Mouse (Mus musculus) midbrain, postnatal 0 days (tissue): ENCODE results near the gene Umps. TPM values are rescaled to one million over a fixed set of nuclear protein-coding genes. Genes with fewer than 3 reads are reported as not detected.

Experiments used
- ATAC-seq: fragments of 200-750 bp; cut with Nextera tagmentation; 2 replicates; pipeline ENCODE4 v1.8.0; 2017; ENCODE audit warnings: moderate number of reproducible peaks, mild to moderate bottlenecking, moderate TSS enrichment, moderate library complexity; ENCODE audit not compliant: low FRiP score
- DNase-seq: peaks from one replicate; pipeline ENCODE4 v3.0.0-alpha.2; 2015; ENCODE audit warnings: low spot score
- H3K27ac ChIP-seq: fragments of 300-500 bp; sonication (generic); 2 replicates; pipeline ENCODE4 v1.5.1; 2014; ENCODE audit warnings: low read depth, mild to moderate bottlenecking, low read length, mixed read lengths
- H3K27me3 ChIP-seq: fragments of 300-500 bp; sonication (generic); 2 replicates; pipeline ENCODE4 v1.6.1; 2014; ENCODE audit warnings: low read length, control low read depth, mixed read lengths; ENCODE audit not compliant: insufficient read depth
- H3K36me3 ChIP-seq: fragments of 300-500 bp; sonication (generic); 2 replicates; pipeline ENCODE4 v1.6.1; 2014; ENCODE audit warnings: low read length, control low read depth, mixed read lengths; ENCODE audit not compliant: insufficient read depth
- H3K4me1 ChIP-seq: fragments of 300-500 bp; sonication (generic); 2 replicates; pipeline ENCODE4 v1.6.1; 2014; ENCODE audit warnings: mild to moderate bottlenecking, control low read depth, antibody characterized with exemption, low read length, mixed read lengths; ENCODE audit not compliant: insufficient read depth
- H3K4me2 ChIP-seq: fragments of 300-500 bp; sonication (generic); 2 replicates; pipeline ENCODE4 v1.6.1; 2014; ENCODE audit warnings: low read depth, mild to moderate bottlenecking, low read length, mixed read lengths; ENCODE audit not compliant: poor library complexity, severe bottlenecking
- H3K4me3 ChIP-seq: fragments of 300-500 bp; sonication (generic); 2 replicates; pipeline ENCODE4 v1.5.1; 2014; ENCODE audit warnings: low read depth, mild to moderate bottlenecking, low read length, moderate library complexity
- H3K9ac ChIP-seq: fragments of 300-500 bp; sonication (generic); replicated peaks from 2 replicates; pipeline ENCODE4 v1.6.1; 2014; ENCODE audit warnings: mild to moderate bottlenecking, low read length, moderate library complexity, mixed read lengths; ENCODE audit not compliant: poor library complexity, severe bottlenecking
- H3K9me3 ChIP-seq: fragments of 300-500 bp; sonication (generic); 2 replicates; pipeline ENCODE4 v1.6.1; 2016; ENCODE audit warnings: low read length, control low read depth
- CTCF ChIP-seq: IDR thresholded peaks from 2 replicates; pipeline ENCODE4 v1.5.1; 2016; ENCODE audit warnings: antibody characterized with exemption, mild to moderate bottlenecking
- WGBS: fragments of 180-500 bp; shearing (Covaris S2); extraction: QIAGEN DNeasy Blood & Tissue Kit; methylation state at CpG from one replicate; pipeline ENCODE4 v1.1.7; 2014; 5-methylcytosine and 5-hydroxymethylcytosine counted together
- polyA plus RNA-seq: library from polyadenylated mRNA; unstranded; fragments of >200 nt; fragmentation: Nextera tagmentation; extraction: Ambion mirVana; gene quantifications from 2 replicates; pipeline ENCODE4 v1.2.1, GENCODE M21; 2015
- total RNA-seq: library from RNA; depleted of rRNA; stranded (reverse); fragments of >200 nt; gene quantifications from 2 replicates; pipeline ENCODE4 v1.2.3, GENCODE M21; 2014

Gene Umps
- total and polyA plus RNA-seq, 2 experiments from 2014 or later: 18.4 to 22.2 TPM

GRCm38 (mm10) chr16:34003566-34004127 lies 36.8 kb upstream of the Umps start:
- Histone ChIP-seq H3K4me3 (no peak overlapping the region), H3K4me1 (no peaks in the 10 kb centered on the region), H3K36me3 (0 out of 2 replicates have a peak, but pooled peaks cover 3% of the 10 kb centered on the region), H3K4me2 (no peak overlapping the region), H3K9ac (no peak overlapping the region), H3K27ac (peak overlapping the region; percentile 55), H3K9me3 (no peaks in the 10 kb centered on the region), H3K27me3 (no peaks in the 10 kb centered on the region)
- 0 out of 2 replicates have a peak, but pooled peaks have one; percentile 22 for ATAC-seq
- DNase-seq: peak; percentile 47
- WGBS: 29% methylated on average over 10 of the region's 10 CpGs
- TF ChIP-seq CTCF: no peak

- no peak for TF ChIP-seq CTCF
- H3K4me1 ChIP-seq: no peaks in the 10 kb centered on the region
- no peaks in the 10 kb centered on the region for H3K27me3 ChIP-seq
- no peak for ATAC-seq
- no peak overlapping the region for H3K4me2 ChIP-seq
- 84% methylated on average over 8 of the region's 8 CpGs for WGBS
- no peak overlapping the region for H3K27ac ChIP-seq
- no peak overlapping the region for H3K9ac ChIP-seq
- H3K9me3 ChIP-seq: no peaks in the 10 kb centered on the region
- H3K4me3 ChIP-seq: no peak overlapping the region
- no peak for DNase-seq
- 0 out of 2 replicates have a peak, but pooled peaks cover 3% of the 10 kb centered on the region for H3K36me3 ChIP-seq
Measured at GRCm38 (mm10) chr16:34000715-34001114, 33.9 kb upstream of the Umps start.

- ATAC-seq: no peak
- WGBS: 30% methylated on average over 3 of the region's 3 CpGs
Measured at GRCm38 (mm10) chr16:33999388-33999787, 32.5 kb upstream of the Umps start.

GRCm38 (mm10) chr16:33998011-33998410 lies 31.2 kb upstream of the Umps start:
- Histone ChIP-seq H3K27ac (no peak overlapping the region), H3K4me3 (no peak overlapping the region), H3K9me3 (no peaks in the 10 kb centered on the region), H3K27me3 (no peaks in the 10 kb centered on the region), H3K9ac (no peak overlapping the region), H3K4me1 (no peaks in the 10 kb centered on the region), H3K4me2 (no peak overlapping the region), H3K36me3 (0 out of 2 replicates have a peak, but pooled peaks cover 2% of the 10 kb centered on the region)
- DNase-seq: no peak
- no peak for ATAC-seq
- 89% methylated on average over 6 of the region's 6 CpGs for WGBS
- TF ChIP-seq CTCF: no peak

More at GRCm38 (mm10) chr16:33999388-33999787, 32.5 kb upstream of the Umps start:
- no peak overlapping the region for H3K9ac ChIP-seq
- H3K9me3 ChIP-seq: no peaks in the 10 kb centered on the region
- peak; percentile 66 for DNase-seq
- no peaks in the 10 kb centered on the region for H3K4me1 ChIP-seq
- no peak overlapping the region for H3K4me3 ChIP-seq
- H3K4me2 ChIP-seq: no peak overlapping the region
- H3K27me3 ChIP-seq: no peaks in the 10 kb centered on the region
- H3K36me3 ChIP-seq: 0 out of 2 replicates have a peak, but pooled peaks cover 3% of the 10 kb centered on the region
- H3K27ac ChIP-seq: no peak overlapping the region
- peak; percentile 70 for TF ChIP-seq CTCF

GRCm38 (mm10) chr16:33996030-33996429 lies 29.2 kb upstream of the Umps start:
- DNase-seq (peak; percentile 73), ATAC-seq (no peak)
- no peak overlapping the region for H3K4me3 ChIP-seq
- no peaks in the 10 kb centered on the region for H3K4me1 ChIP-seq
- no peaks in the 10 kb centered on the region for H3K27me3 ChIP-seq
- peak; percentile 86 for TF ChIP-seq CTCF
- H3K9ac ChIP-seq: no peak overlapping the region
- no peaks in the 10 kb centered on the region for H3K9me3 ChIP-seq
- no peak overlapping the region for H3K27ac ChIP-seq
- no peak overlapping the region for H3K4me2 ChIP-seq
- 7% methylated on average over 5 of the region's 5 CpGs for WGBS
- no peaks in the 10 kb centered on the region for H3K36me3 ChIP-seq

GRCm38 (mm10) chr16:33995496-33995895 lies 28.7 kb upstream of the Umps start:
- no peak for DNase-seq
- no peak for TF ChIP-seq CTCF
- 89% methylated on average over 3 of the region's 3 CpGs for WGBS

More at GRCm38 (mm10) chr16:33995496-33995895, 28.7 kb upstream of the Umps start:
- Histone ChIP-seq H3K9ac (no peak overlapping the region), H3K4me1 (no peaks in the 10 kb centered on the region), H3K4me2 (no peak overlapping the region), H3K36me3 (no peaks in the 10 kb centered on the region), H3K4me3 (no peak overlapping the region), H3K27me3 (no peaks in the 10 kb centered on the region), H3K27ac (no peak overlapping the region), H3K9me3 (no peaks in the 10 kb centered on the region)
- ATAC-seq: no peak
